7 mouse cellular contexts compared by ENCODE assay signal in the genomic region with DNA sequence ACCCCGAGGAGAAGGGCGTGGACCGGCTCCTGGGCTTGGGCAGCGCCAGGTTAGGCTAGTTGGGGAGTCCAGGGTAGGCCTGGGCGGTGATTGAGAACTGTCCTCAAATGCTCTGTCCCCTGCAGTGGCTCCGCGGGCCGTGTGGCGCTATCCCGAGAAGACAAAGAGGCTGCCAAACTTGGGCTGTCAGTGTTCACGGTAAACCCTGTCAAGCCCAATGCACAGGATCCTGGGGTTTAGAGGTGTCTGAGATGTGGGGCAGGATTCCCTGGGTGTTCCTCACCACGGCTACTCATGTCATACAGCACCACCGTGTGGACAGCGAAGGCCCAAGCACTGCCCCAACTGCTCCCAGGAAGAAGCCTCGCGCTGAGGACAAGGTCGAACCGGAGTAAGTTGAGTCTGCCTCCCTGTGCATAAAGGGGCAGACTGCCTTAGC. TPM values are rescaled to one million over a fixed set of nuclear protein-coding genes. Genes with fewer than 3 reads are reported as not detected.
DNase-seq lines count a peak whose midpoint lies in the region; ATAC-seq lines count a peak whose summit lies in the region.

No protein-coding gene starts in this region.

- H3K27me3 ChIP-seq in hindbrain, embryonic 16.5 days (replicated peaks; ENCODE audit: control insufficient read depth, insufficient read depth, low read length): no peaks in the 10 kb centered on the region
- no peaks in the 10 kb centered on the region for H3K27me3 ChIP-seq in limb, embryonic 11.5 days (ENCODE audit: control insufficient read depth, insufficient read depth, low read length)
- H3K27me3 ChIP-seq in midbrain, embryonic 11.5 days (ENCODE audit: control insufficient read depth, insufficient read depth, low read length): no peaks in the 10 kb centered on the region

- peak overlapping the region; percentile 86 for H3K9ac ChIP-seq in hindbrain, embryonic 16.5 days (ENCODE audit: low read depth, low read length)
- H3K9ac ChIP-seq in limb, embryonic 11.5 days (ENCODE audit: low read length): peak overlapping the region; percentile 87
- peak overlapping the region; percentile 92 for H3K9ac ChIP-seq in midbrain, embryonic 11.5 days (ENCODE audit: low read length)

- H3K4me3 ChIP-seq in hindbrain, embryonic 16.5 days (ENCODE audit: low read length): peak overlapping the region; percentile 87
- H3K4me3 ChIP-seq in limb, embryonic 11.5 days (ENCODE audit: low read depth, low read length): peak overlapping the region; percentile 90
- peak overlapping the region; percentile 93 for H3K4me3 ChIP-seq in midbrain, embryonic 11.5 days (ENCODE audit: low read depth, low read length)

- DNase-seq in cerebellum, adult 9-10 months: peak; percentile 74
- peak; percentile 57 to 62 for DNase-seq in frontal cortex, postnatal 36 days (ENCODE audit: low spot score in 2 of 2)
- peak; percentile 78 for DNase-seq in limb, embryonic 11.5 days (ENCODE audit: low spot score)
- DNase-seq in midbrain, embryonic 11.5 days (ENCODE audit: low spot score, missing footprints): peak; percentile 96
- peak; percentile 55 to 67 for DNase-seq in spleen, postnatal 14 days (ENCODE audit: low spot score in 2 of 2)

- peaks cover 22% of the 10 kb centered on the region for H3K4me1 ChIP-seq in hindbrain, embryonic 16.5 days (ENCODE audit: control insufficient read depth, insufficient read depth, low read depth, low read length)
- H3K4me1 ChIP-seq in limb, embryonic 11.5 days (ENCODE audit: control insufficient read depth, insufficient read depth, low read length): peaks cover 8% of the 10 kb centered on the region; the same call in 1 of the 2 replicates
- peaks cover 19% of the 10 kb centered on the region for H3K4me1 ChIP-seq in midbrain, embryonic 11.5 days (ENCODE audit: control insufficient read depth, insufficient read depth, low read length)

- no peaks in the 10 kb centered on the region for H3K9me3 ChIP-seq in hindbrain, embryonic 16.5 days (ENCODE audit: control insufficient read depth, low read length)
- H3K9me3 ChIP-seq in limb, embryonic 11.5 days (ENCODE audit: control insufficient read depth, low read length): no peaks in the 10 kb centered on the region
- no peaks in the 10 kb centered on the region for H3K9me3 ChIP-seq in midbrain, embryonic 11.5 days (ENCODE audit: control insufficient read depth, low read length)

- H3K4me2 ChIP-seq in hindbrain, embryonic 16.5 days (ENCODE audit: low read length): peak overlapping the region; percentile 90
- peak overlapping the region; percentile 84 for H3K4me2 ChIP-seq in limb, embryonic 11.5 days (ENCODE audit: low read depth, severe bottlenecking)
- H3K4me2 ChIP-seq in midbrain, embryonic 11.5 days: peak overlapping the region; percentile 86

- peaks cover 24% of the 10 kb centered on the region for H3K36me3 ChIP-seq in hindbrain, embryonic 16.5 days (ENCODE audit: control insufficient read depth, insufficient read depth, low read length)
- H3K36me3 ChIP-seq in limb, embryonic 11.5 days (ENCODE audit: control insufficient read depth, insufficient read depth, low read length): peaks cover 20% of the 10 kb centered on the region
- peaks cover 14% of the 10 kb centered on the region for H3K36me3 ChIP-seq in midbrain, embryonic 11.5 days (ENCODE audit: control insufficient read depth, insufficient read depth, low read length)

- 10% methylated on average over 18 of the region's 18 CpGs for WGBS in hindbrain, embryonic 16.5 days
- WGBS in limb, embryonic 11.5 days: 14% methylated on average over 18 of the region's 18 CpGs
- WGBS in midbrain, embryonic 11.5 days: 10% methylated on average over 18 of the region's 18 CpGs

- H3K27ac ChIP-seq in hindbrain, embryonic 16.5 days (ENCODE audit: low read depth, low read length): peak overlapping the region; percentile 89; the same call in 1 of the 2 replicates
- H3K27ac ChIP-seq in limb, embryonic 11.5 days (replicated peaks; ENCODE audit: low read depth, low read length): peak overlapping the region; percentile 42; the same call in 1 of the 2 replicates
- H3K27ac ChIP-seq in midbrain, embryonic 11.5 days (ENCODE audit: low read depth, low read length): 0 out of 2 replicates have a peak overlapping the region, but pooled peaks have one; percentile 78

- ATAC-seq in activated CD4-positive, CD25-positive, alpha-beta regulatory T cell, adult 4 months: peak; percentile 13
- ATAC-seq in hindbrain, embryonic 16.5 days: peak; percentile 49
- peak; percentile 45 for ATAC-seq in limb, embryonic 11.5 days (ENCODE audit: insufficient number of reproducible peaks, low FRiP score, low TSS enrichment, low read depth)
- ATAC-seq in midbrain, embryonic 11.5 days (ENCODE audit: low FRiP score): peak; percentile 43

RNA-seq across cellular contexts. Expression of a gene that starts 0.9 kb away (rescaled TPM):
- polyA plus RNA-seq in activated CD4-positive, CD25-positive, alpha-beta regulatory T cell, adult 4 months (2017; shearing (Covaris generic)): 10 to 100 TPM; 17.5 to 18.7 TPM
- polyA plus RNA-seq in hindbrain, embryonic 16.5 days (2015; fragmentation: Nextera tagmentation; extraction: Ambion mirVana): 26.8 and 27.6 TPM in 2 replicates
- 41.7 and 41.8 TPM in 2 replicates for polyA plus RNA-seq in limb, embryonic 11.5 days (2014; fragmentation: Nextera tagmentation; extraction: Ambion mirVana)
- polyA plus RNA-seq in midbrain, embryonic 11.5 days (2014; fragmentation: Nextera tagmentation; extraction: Ambion mirVana): 41.7 and 42.0 TPM in 2 replicates

RNA-seq across cellular contexts. Expression of a gene that starts 6.7 kb away (rescaled TPM):
- 10 to 100 TPM; 49.4 to 50.0 TPM for polyA plus RNA-seq in activated CD4-positive, CD25-positive, alpha-beta regulatory T cell, adult 4 months (2017; shearing (Covaris generic))
- 92.1 and 95.9 TPM in 2 replicates for polyA plus RNA-seq in hindbrain, embryonic 16.5 days (2015; fragmentation: Nextera tagmentation; extraction: Ambion mirVana)
- 104 and 106 TPM in 2 replicates for polyA plus RNA-seq in limb, embryonic 11.5 days (2014; fragmentation: Nextera tagmentation; extraction: Ambion mirVana)
- polyA plus RNA-seq in midbrain, embryonic 11.5 days (2014; fragmentation: Nextera tagmentation; extraction: Ambion mirVana): 88.7 and 93.3 TPM in 2 replicates

RNA-seq across cellular contexts. Expression of a gene that starts 17.0 kb away (rescaled TPM):
- 10 to 100 TPM; 60.2 to 63.5 TPM for polyA plus RNA-seq in activated CD4-positive, CD25-positive, alpha-beta regulatory T cell, adult 4 months (2017; shearing (Covaris generic))
- polyA plus RNA-seq in hindbrain, embryonic 16.5 days (2015; fragmentation: Nextera tagmentation; extraction: Ambion mirVana): 252 and 294 TPM in 2 replicates
- polyA plus RNA-seq in limb, embryonic 11.5 days (2014; fragmentation: Nextera tagmentation; extraction: Ambion mirVana): 136 and 149 TPM in 2 replicates
- polyA plus RNA-seq in midbrain, embryonic 11.5 days (2014; fragmentation: Nextera tagmentation; extraction: Ambion mirVana): 92.9 and 96.6 TPM in 2 replicates

RNA-seq across cellular contexts. Expression of a gene that starts 19.0 kb away (rescaled TPM):
- 100 to 1,000 TPM; 301 to 312 TPM for polyA plus RNA-seq in activated CD4-positive, CD25-positive, alpha-beta regulatory T cell, adult 4 months (2017; shearing (Covaris generic))
- 684 and 686 TPM in 2 replicates for polyA plus RNA-seq in hindbrain, embryonic 16.5 days (2015; fragmentation: Nextera tagmentation; extraction: Ambion mirVana)
- polyA plus RNA-seq in limb, embryonic 11.5 days (2014; fragmentation: Nextera tagmentation; extraction: Ambion mirVana): 647 and 649 TPM in 2 replicates
- 574 and 583 TPM in 2 replicates for polyA plus RNA-seq in midbrain, embryonic 11.5 days (2014; fragmentation: Nextera tagmentation; extraction: Ambion mirVana)

RNA-seq across cellular contexts. Expression of a gene that starts 26.0 kb away (rescaled TPM):
- not detected for polyA plus RNA-seq in activated CD4-positive, CD25-positive, alpha-beta regulatory T cell, adult 4 months (2017; shearing (Covaris generic))
- polyA plus RNA-seq in hindbrain, embryonic 16.5 days (2015; fragmentation: Nextera tagmentation; extraction: Ambion mirVana): 0.20 and 0.22 TPM in 2 replicates
- polyA plus RNA-seq in limb, embryonic 11.5 days (2014; fragmentation: Nextera tagmentation; extraction: Ambion mirVana): 0.15 and 0.20 TPM in 2 replicates
- not detected in 2 replicates for polyA plus RNA-seq in midbrain, embryonic 11.5 days (2014; fragmentation: Nextera tagmentation; extraction: Ambion mirVana)

Comparison
In these comparisons a context has a peak if more than half of its experiments do, and no peak if none do; other contexts are left out.
1. Peak in every context shown above with its lines: DNase-seq, ATAC-seq, H3K4me3 ChIP-seq and H3K27ac ChIP-seq.